Mouse (Mus musculus) spleen, adult 2 months (tissue): ENCODE data around the gene Nod2. TPM values are rescaled to one million over a fixed set of nuclear protein-coding genes. Genes with fewer than 3 reads are reported as not detected.

Experiments used
- DNase-seq, 2 experiments: peaks; one replicate each; pipeline versions ENCODE4 v3.0.0 to v3.0.0-alpha.2; 2012 to 2021; ENCODE audit warnings: low spot score in 2 of 2, low read depth in 1 of 2
- H3K27ac ChIP-seq: fragments of 200-500 bp; 2 replicates; pipeline ENCODE4 v1.5.1; 2012; ENCODE audit warnings: low read length, inconsistent platforms; ENCODE audit not compliant: insufficient read depth
- H3K27me3 ChIP-seq: fragments of 200-500 bp; 2 replicates; pipeline ENCODE4 v1.6.1; 2012; ENCODE audit warnings: mild to moderate bottlenecking, moderate library complexity, low read length, inconsistent platforms; ENCODE audit not compliant: control insufficient read depth, insufficient read depth
- H3K36me3 ChIP-seq: fragments of 200-500 bp; 2 replicates; pipeline ENCODE4 v1.6.1; 2012; ENCODE audit warnings: mild to moderate bottlenecking, low read length, inconsistent platforms; ENCODE audit not compliant: control insufficient read depth, insufficient read depth
- H3K4me1 ChIP-seq: fragments of 200-500 bp; 2 replicates; pipeline ENCODE4 v1.6.1; 2011; ENCODE audit warnings: inconsistent platforms; ENCODE audit not compliant: control insufficient read depth, insufficient read depth, insufficient read length
- H3K4me3 ChIP-seq: fragments of 200-500 bp; 2 replicates; pipeline ENCODE4 v1.5.1; 2011; ENCODE audit warnings: mild to moderate bottlenecking, inconsistent platforms; ENCODE audit not compliant: insufficient read depth, insufficient read length; ENCODE audit errors: extremely low read depth
- CTCF ChIP-seq: fragments of 200-500 bp; IDR thresholded peaks from 2 replicates; pipeline ENCODE4 v1.5.1; 2011; ENCODE audit warnings: mild to moderate bottlenecking, inconsistent platforms; ENCODE audit not compliant: insufficient read depth, insufficient read length, insufficient replicate concordance; ENCODE audit errors: extremely low read depth
- POLR2A ChIP-seq: fragments of 200-500 bp; IDR thresholded peaks from 2 replicates; pipeline ENCODE4 v1.6.1; 2011; ENCODE audit warnings: low read depth, low read length, inconsistent platforms
- WGBS: fragments of 180-500 bp; shearing (Covaris S2); methylation state at CpG from one replicate; pipeline ENCODE4 v1.1.7; 2018; 5-methylcytosine and 5-hydroxymethylcytosine counted together
- polyA plus RNA-seq: library from polyadenylated mRNA; depleted of rRNA; stranded (reverse); fragments of >200 nt; gene quantifications from 2 replicates; pipeline ENCODE4 v1.2.3, GENCODE M21; 2012

Gene Nod2
- polyA plus RNA-seq, 1 experiment, result 3.2 TPM

GRCm38 (mm10) chr8:88623351-88623750, 23.8 kb upstream of the Nod2 start:
- Histone ChIP-seq H3K4me1 (peaks cover 10% of the 10 kb centered on the region), H3K27me3 (no peaks in the 10 kb centered on the region), H3K27ac (no peak overlapping the region), H3K36me3 (peaks cover 19% of the 10 kb centered on the region), H3K4me3 (no peak overlapping the region)
- WGBS, result 94% methylated on average over 3 of the region's 3 CpGs
- DNase-seq, result no peak
- TF ChIP-seq POLR2A (no peak), CTCF (no peak)

GRCm38 (mm10) chr8:88624276-88624675, 22.8 kb upstream of the Nod2 start:
- no peak for TF ChIP-seq CTCF
- no peak for TF ChIP-seq POLR2A
- Histone ChIP-seq H3K36me3 (peaks cover 27% of the 10 kb centered on the region), H3K4me1 (peaks cover 10% of the 10 kb centered on the region), H3K4me3 (no peak overlapping the region), H3K27ac (no peak overlapping the region), H3K27me3 (no peaks in the 10 kb centered on the region)
- DNase-seq, result no peak
- 91% methylated on average over 3 of the region's 3 CpGs for WGBS

GRCm38 (mm10) chr8:88626433-88626832, 20.7 kb upstream of the Nod2 start:
- no peak overlapping the region for H3K27ac ChIP-seq
- no peak overlapping the region for H3K4me3 ChIP-seq
- 26% methylated on average over 3 of the region's 3 CpGs for WGBS
- H3K27me3 ChIP-seq, result no peaks in the 10 kb centered on the region
- TF ChIP-seq POLR2A, result no peak
- TF ChIP-seq CTCF, result no peak
- DNase-seq, result no peak
- peaks cover 10% of the 10 kb centered on the region for H3K4me1 ChIP-seq
- peaks cover 37% of the 10 kb centered on the region for H3K36me3 ChIP-seq

GRCm38 (mm10) chr8:88626940-88627264, 20.2 kb upstream of the Nod2 start:
- 90% methylated on average over 19 of the region's 19 CpGs for WGBS
- no peak overlapping the region for H3K4me3 ChIP-seq
- DNase-seq, result no peak
- H3K4me1 ChIP-seq, result peaks cover 10% of the 10 kb centered on the region
- TF ChIP-seq CTCF (no peak), POLR2A (no peak)
- H3K27me3 ChIP-seq, result no peaks in the 10 kb centered on the region
- H3K36me3 ChIP-seq, result peaks cover 41% of the 10 kb centered on the region
- no peak overlapping the region for H3K27ac ChIP-seq

- peaks cover 13% of the 10 kb centered on the region for H3K4me1 ChIP-seq
- no peaks in the 10 kb centered on the region for H3K27me3 ChIP-seq
- H3K27ac ChIP-seq, result no peak overlapping the region
- no peak for DNase-seq
- H3K36me3 ChIP-seq, result peaks cover 43% of the 10 kb centered on the region
- no peak overlapping the region for H3K4me3 ChIP-seq
- 93% methylated on average over 105 of the region's 105 CpGs for WGBS
- TF ChIP-seq CTCF, result no peak
Measured at GRCm38 (mm10) chr8:88627265-88627991, 19.7 kb upstream of the Nod2 start.

GRCm38 (mm10) chr8:88628001-88628774, 18.9 kb upstream of the Nod2 start:
- H3K27ac ChIP-seq, result no peak overlapping the region
- H3K4me1 ChIP-seq, result peaks cover 19% of the 10 kb centered on the region
- H3K27me3 ChIP-seq, result no peaks in the 10 kb centered on the region
- no peak for TF ChIP-seq POLR2A
- no peak for TF ChIP-seq CTCF
- DNase-seq, result no peak
- WGBS, result 92% methylated on average over 14 of the region's 14 CpGs
- no peak overlapping the region for H3K4me3 ChIP-seq
- peaks cover 43% of the 10 kb centered on the region for H3K36me3 ChIP-seq

- no peak for TF ChIP-seq POLR2A
- no peak for TF ChIP-seq CTCF
- H3K27ac ChIP-seq, result no peak overlapping the region
- no peaks in the 10 kb centered on the region for H3K27me3 ChIP-seq
- no peak for DNase-seq
- H3K36me3 ChIP-seq, result peaks cover 40% of the 10 kb centered on the region
- H3K4me3 ChIP-seq, result no peak overlapping the region
- 85% methylated on average over 4 of the region's 4 CpGs for WGBS
- peaks cover 27% of the 10 kb centered on the region for H3K4me1 ChIP-seq
Measured at GRCm38 (mm10) chr8:88630225-88630624, 16.9 kb upstream of the Nod2 start.
